Mouse (Mus musculus) thymus, adult 2 months (tissue): ENCODE data around the gene Mrpl12.

Source experiments
- CTCF ChIP-seq: fragments of 200-500 bp; IDR thresholded peaks from 2 replicates; pipeline ENCODE4 v1.5.1; 2012; ENCODE audit warnings: mild to moderate bottlenecking, control low read depth, low read length, moderate library complexity, borderline replicate concordance; ENCODE audit not compliant: control insufficient read depth, poor library complexity, insufficient read depth; ENCODE audit errors: extremely low read depth
- POLR2A ChIP-seq: fragments of 200-500 bp; IDR thresholded peaks from 2 replicates; pipeline ENCODE4 v1.6.1; 2012; ENCODE audit warnings: mild to moderate bottlenecking, low read length, control low read depth, moderate library complexity; ENCODE audit not compliant: control insufficient read depth, poor library complexity, insufficient read depth; ENCODE audit errors: extremely low read depth

GRCm38 (mm10) chr11:120528903-120529302, 44.5 kb downstream of the Mrpl12 start:
- no peak for TF ChIP-seq CTCF
- TF ChIP-seq POLR2A = no peak
